Mouse (Mus musculus): ENCODE data around the gene Sox13. TPM values are rescaled to one million over a fixed set of nuclear protein-coding genes. Genes with fewer than 3 reads are reported as not detected.

Gene Sox13
- polyA plus RNA-seq (2014; fragmentation: Nextera tagmentation; extraction: Ambion mirVana) = 7.8 and 9.4 TPM in 2 replicates

DNA sequence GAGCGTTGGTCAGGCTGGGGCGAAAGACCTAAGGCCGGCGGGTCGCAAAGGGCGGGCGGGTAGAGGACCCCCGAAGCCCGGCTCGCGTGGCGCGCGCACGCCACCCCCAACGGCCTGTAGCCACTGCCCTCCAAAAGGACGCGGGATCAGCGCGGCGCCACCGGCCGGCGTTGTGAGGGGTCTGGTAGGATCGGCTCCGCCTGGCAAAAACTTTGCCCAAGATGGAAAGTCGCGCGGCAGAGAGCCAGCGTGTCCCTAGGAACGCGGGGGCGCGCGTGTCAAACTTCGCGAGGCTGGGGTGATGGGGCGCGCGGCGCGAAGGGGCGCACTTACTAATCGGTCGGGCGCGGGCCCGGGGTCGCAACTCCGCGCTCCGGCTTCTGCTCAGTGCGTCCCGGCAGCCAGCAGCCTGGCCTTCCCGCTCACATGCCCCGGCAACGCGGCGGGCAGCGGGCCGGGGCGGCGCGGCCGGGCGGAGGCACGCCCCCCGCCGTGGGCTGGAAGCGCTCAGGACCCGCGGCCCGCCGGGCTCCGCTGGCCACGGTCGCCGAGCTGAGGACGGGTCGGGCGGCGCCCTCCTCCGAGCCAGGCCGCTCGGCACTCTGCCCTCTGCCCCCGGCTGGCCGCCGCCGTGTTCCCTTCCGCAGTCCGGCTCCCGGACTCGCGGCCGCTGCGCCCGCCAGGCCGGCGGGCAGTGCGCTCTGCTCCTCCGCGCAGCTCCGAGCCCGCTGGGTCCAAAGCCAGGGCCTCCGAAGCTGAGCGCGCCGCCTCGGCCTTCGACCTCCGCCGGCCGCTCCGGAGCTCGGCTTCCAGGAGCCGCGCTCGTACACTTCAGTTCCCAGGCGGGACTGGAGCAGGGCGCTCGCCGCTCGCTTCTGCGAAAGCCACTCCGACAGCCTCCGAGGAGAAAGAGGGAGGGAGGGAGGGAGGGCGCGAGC, at the start of gene Sox13:
Sox13 (minus strand) TSS at position 835 of the 938 bp plus-strand sequence.
- TF ChIP-seq CTCF (IDR thresholded peaks at IDR 0.05; ENCODE audit: low read depth) = no peak
- WGBS = under 1% methylated on average over 118 of the region's 128 CpGs
- peak; percentile 80 for ATAC-seq (ENCODE audit: insufficient read depth)

DNA sequence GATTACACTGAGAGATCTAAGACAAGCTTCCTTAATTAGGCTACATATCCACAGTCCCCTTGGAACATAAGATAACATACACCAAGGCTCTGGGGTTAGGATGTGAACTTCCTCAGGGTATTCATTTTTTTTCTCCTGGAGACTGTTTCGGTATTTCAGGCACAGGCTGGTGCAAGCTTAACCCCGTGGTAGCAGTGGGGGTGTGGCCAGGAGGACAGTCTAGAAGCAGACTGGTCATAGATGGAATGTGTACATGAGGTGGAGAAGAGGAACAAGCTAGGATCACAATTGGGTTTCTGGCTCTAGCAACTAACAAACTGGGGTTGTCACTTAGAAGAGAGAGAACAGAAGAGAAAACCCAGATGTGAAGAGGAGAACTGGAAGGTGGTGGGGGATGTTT, 47.4 kb upstream of the Sox13 start:
- Histone ChIP-seq H3K36me3 (ENCODE audit: insufficient read depth) (no peaks in the 10 kb centered on the region), H3K9me3 (ENCODE audit: low read depth, low read length) (no peaks in the 10 kb centered on the region), H3K27ac (ENCODE audit: low read depth) (no peak overlapping the region), H3K4me2 (no peak overlapping the region), H3K4me1 (ENCODE audit: insufficient read depth) (0 out of 2 replicates have a peak, but pooled peaks cover 5% of the 10 kb centered on the region), H3K4me3 (ENCODE audit: low read depth, low read length) (no peak overlapping the region), H3K9ac (no peak overlapping the region), H3K27me3 (ENCODE audit: insufficient read depth, low read length) (no peaks in the 10 kb centered on the region)
- DNase-seq (no peak), ATAC-seq (ENCODE audit: insufficient read depth) (no peak)
- TF ChIP-seq CTCF (IDR thresholded peaks at IDR 0.05; ENCODE audit: low read depth) = no peak
- WGBS = 29% methylated on average over 2 of the region's 2 CpGs

More for the DNA sequence above, at the start of gene Sox13:
- Histone ChIP-seq H3K4me1 (ENCODE audit: insufficient read depth) (0 out of 2 replicates have a peak, but pooled peaks cover 6% of the 10 kb centered on the region), H3K4me2 (peak within 1 kb of the TSS; percentile 98), H3K27ac (ENCODE audit: low read depth) (peak within 1 kb of the TSS; percentile 90), H3K36me3 (ENCODE audit: insufficient read depth) (no peaks in the 10 kb centered on the region), H3K9me3 (ENCODE audit: low read depth, low read length) (no peaks in the 10 kb centered on the region; the same call in 1 of the 2 replicates), H3K9ac (peak within 1 kb of the TSS; percentile 77), H3K4me3 (ENCODE audit: low read depth, low read length) (peak within 1 kb of the TSS; percentile 76), H3K27me3 (ENCODE audit: insufficient read depth, low read length) (no peaks in the 10 kb centered on the region; the same call in 1 of the 2 replicates)
- peak; percentile 86 for DNase-seq

DNA sequence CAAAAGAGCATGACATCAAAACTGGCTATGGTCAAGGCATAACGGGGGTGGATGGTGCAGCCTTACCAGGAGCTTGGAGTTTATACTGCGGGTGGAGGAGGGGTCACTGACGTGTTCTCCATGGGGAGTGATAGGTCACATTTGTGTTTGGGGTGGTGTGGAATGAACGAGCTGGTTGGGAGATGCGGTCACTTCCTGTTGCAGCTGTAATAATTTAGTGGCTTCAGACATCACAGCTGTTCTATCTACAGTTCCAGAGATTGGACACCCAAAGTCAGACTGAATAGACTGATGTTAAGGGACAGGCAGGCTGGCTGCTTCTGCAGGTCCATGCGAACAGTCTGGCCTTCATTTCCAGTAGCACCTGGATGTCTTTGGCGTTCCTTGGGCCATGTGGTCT, 46.9 kb upstream of the Sox13 start:
- 0 out of 2 replicates have a peak, but pooled peaks cover 5% of the 10 kb centered on the region for H3K4me1 ChIP-seq (ENCODE audit: insufficient read depth)
- no peak overlapping the region for H3K27ac ChIP-seq (ENCODE audit: low read depth)
- TF ChIP-seq CTCF (IDR thresholded peaks at IDR 0.05; ENCODE audit: low read depth) = no peak
- DNase-seq = peak; percentile 57
- H3K9ac ChIP-seq = no peak overlapping the region
- no peaks in the 10 kb centered on the region for H3K27me3 ChIP-seq (ENCODE audit: insufficient read depth, low read length)
- H3K4me3 ChIP-seq (ENCODE audit: low read depth, low read length) = no peak overlapping the region
- WGBS = 40% methylated on average over 7 of the region's 7 CpGs
- peak; percentile 76; the same call in 1 of the 2 replicates for ATAC-seq (ENCODE audit: insufficient read depth)
- H3K36me3 ChIP-seq (ENCODE audit: insufficient read depth) = no peaks in the 10 kb centered on the region
- H3K9me3 ChIP-seq (ENCODE audit: low read depth, low read length) = no peaks in the 10 kb centered on the region
- H3K4me2 ChIP-seq = no peak overlapping the region

DNA sequence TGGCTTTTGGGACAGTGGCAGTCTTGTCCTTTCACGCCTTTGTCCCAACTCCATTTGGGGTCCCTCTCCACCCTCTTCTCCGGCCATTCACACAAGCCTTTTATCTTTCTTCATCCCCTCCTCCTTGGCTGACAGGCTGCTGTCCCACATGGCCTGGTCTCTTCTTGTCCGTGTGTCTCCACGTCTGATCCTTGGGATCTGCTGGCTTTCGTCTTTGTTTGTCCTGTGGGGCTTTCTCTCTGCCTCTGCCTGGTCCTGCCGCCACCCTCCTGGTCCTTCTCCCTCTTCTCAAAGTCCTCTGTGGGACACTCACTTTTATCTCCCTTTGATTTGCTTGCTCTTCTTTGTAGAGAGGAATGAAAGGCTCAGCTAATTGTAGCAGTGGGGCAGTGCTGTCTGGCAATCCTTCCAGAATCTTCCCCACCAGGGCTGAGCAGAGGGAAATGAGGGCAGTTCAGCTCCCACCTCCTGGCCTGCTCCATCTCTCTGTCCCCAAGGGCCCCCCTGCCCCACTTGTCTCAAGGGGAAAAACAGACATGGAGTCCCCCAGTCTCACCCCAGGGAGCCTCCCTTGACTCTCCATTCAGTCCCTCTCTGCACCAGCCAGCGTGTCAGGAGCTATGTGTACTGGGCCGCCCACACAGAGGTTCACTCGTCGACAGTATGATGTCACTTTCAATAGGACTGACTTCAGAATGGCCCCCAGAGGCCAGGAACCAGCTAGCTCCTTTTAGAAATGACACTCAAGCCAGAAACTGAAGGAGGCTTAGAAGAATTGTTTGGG, 46.3 kb upstream of the Sox13 start:
- H3K4me2 ChIP-seq = no peak overlapping the region
- H3K27ac ChIP-seq (ENCODE audit: low read depth) = no peak overlapping the region
- no peaks in the 10 kb centered on the region for H3K9me3 ChIP-seq (ENCODE audit: low read depth, low read length)
- no peak overlapping the region for H3K9ac ChIP-seq
- DNase-seq (peak; percentile 27), ATAC-seq (ENCODE audit: insufficient read depth) (peak; percentile 70; the same call in 1 of the 2 replicates)
- WGBS = 47% methylated on average over 10 of the region's 10 CpGs
- H3K27me3 ChIP-seq (ENCODE audit: insufficient read depth, low read length) = no peaks in the 10 kb centered on the region
- H3K36me3 ChIP-seq (ENCODE audit: insufficient read depth) = no peaks in the 10 kb centered on the region
- no peak overlapping the region for H3K4me3 ChIP-seq (ENCODE audit: low read depth, low read length)
- TF ChIP-seq CTCF (IDR thresholded peaks at IDR 0.05; ENCODE audit: low read depth) = no peak
- H3K4me1 ChIP-seq (ENCODE audit: insufficient read depth) = 0 out of 2 replicates have a peak, but pooled peaks cover 5% of the 10 kb centered on the region

DNA sequence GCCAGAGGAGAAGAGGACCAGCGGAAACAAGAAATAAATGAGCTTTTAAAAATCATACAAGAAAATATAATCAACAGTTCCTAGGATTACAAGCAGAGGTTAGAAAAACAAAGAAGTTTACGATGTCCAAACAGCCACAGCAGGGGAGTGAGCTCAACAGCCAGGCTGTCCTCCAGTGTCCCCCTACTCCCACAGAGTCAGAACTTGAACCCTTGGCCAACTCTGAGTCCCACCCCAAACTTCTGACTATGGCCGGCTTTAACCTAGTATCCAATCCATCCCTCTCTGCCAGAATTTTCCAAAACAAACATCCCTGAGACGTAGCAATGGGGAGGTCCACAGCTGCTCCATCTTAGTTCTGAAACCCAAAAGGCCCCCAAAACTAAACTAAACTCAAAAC, 45.0 kb upstream of the Sox13 start:
- Histone ChIP-seq H3K9me3 (ENCODE audit: low read depth, low read length) (no peaks in the 10 kb centered on the region), H3K9ac (no peak overlapping the region), H3K4me2 (no peak overlapping the region), H3K27ac (ENCODE audit: low read depth) (no peak overlapping the region), H3K27me3 (ENCODE audit: insufficient read depth, low read length) (no peaks in the 10 kb centered on the region), H3K4me3 (ENCODE audit: low read depth, low read length) (no peak overlapping the region), H3K36me3 (ENCODE audit: insufficient read depth) (no peaks in the 10 kb centered on the region), H3K4me1 (ENCODE audit: insufficient read depth) (0 out of 2 replicates have a peak, but pooled peaks cover 5% of the 10 kb centered on the region)
- TF ChIP-seq CTCF (IDR thresholded peaks at IDR 0.05; ENCODE audit: low read depth) = no peak
- WGBS = 57% methylated on average over 4 of the region's 4 CpGs
- no peak for DNase-seq
- ATAC-seq (ENCODE audit: insufficient read depth) = no peak

DNA sequence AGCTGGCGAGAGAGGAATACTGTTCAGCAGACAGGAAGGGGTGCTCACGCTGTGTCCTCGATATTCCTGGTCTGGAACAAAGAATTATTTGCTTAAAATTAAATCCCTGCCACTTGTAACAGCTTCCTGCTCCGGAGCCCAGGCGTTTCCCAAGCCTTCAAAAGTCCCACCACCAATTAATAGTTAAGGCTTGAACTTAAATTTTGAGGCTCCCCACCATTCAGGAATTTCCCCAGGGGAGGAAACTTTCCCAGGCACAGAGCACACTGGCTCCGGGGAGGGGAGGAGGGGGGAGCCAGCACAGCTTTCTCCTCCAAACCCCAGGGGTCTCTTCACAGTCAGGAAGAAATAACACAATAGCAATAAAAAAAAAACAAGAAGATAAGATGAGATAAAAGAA, 44.6 kb upstream of the Sox13 start:
- no peak for DNase-seq
- no peak overlapping the region for H3K4me3 ChIP-seq (ENCODE audit: low read depth, low read length)
- H3K9ac ChIP-seq = no peak overlapping the region
- no peak overlapping the region for H3K27ac ChIP-seq (ENCODE audit: low read depth)
- no peak for TF ChIP-seq CTCF (IDR thresholded peaks at IDR 0.05; ENCODE audit: low read depth)
- H3K4me2 ChIP-seq = no peak overlapping the region
- 32% methylated on average over 6 of the region's 6 CpGs for WGBS
- no peaks in the 10 kb centered on the region for H3K36me3 ChIP-seq (ENCODE audit: insufficient read depth)
- no peaks in the 10 kb centered on the region for H3K9me3 ChIP-seq (ENCODE audit: low read depth, low read length)
- no peak for ATAC-seq (ENCODE audit: insufficient read depth)
- no peaks in the 10 kb centered on the region for H3K27me3 ChIP-seq (ENCODE audit: insufficient read depth, low read length)
- H3K4me1 ChIP-seq (ENCODE audit: insufficient read depth) = 0 out of 2 replicates have a peak, but pooled peaks cover 5% of the 10 kb centered on the region
